Mouse (Mus musculus) right cerebral cortex, postnatal 4 days (tissue): ENCODE results near the gene Alkbh5.
A peak's percentile ranks its signal among the peaks of the same experiment; 100 is the strongest.
"Not testable (repeated sequence)": the region's sequence is repeated elsewhere in the genome, so short reads cannot be mapped to it uniquely, and the experiment has no call there.

Experiments
- DNase-seq: peaks from one replicate; pipeline ENCODE4 v3.0.0-alpha.2; 2022

Alkbh5 gene

DNA sequence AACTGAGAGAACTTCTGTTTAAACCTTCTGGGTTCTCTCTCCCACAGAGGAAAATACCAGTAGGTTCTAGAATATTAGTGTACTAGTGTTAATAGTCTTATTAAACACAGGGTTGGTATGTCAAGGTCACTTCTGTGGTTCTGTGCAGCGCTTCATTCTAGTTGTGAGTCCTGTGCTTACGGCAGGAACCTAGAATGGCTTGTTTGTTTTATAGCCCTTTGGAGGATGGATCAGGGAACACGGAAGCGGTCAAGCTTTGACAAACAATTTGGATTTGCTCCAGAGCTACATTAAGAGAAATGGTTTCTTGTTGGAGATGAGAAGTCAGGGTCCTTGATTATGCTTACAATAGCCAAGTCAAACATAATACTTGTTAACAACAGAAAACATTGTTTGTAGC is 9.3 kb downstream of the Alkbh5 start:
- no peak for DNase-seq

DNA sequence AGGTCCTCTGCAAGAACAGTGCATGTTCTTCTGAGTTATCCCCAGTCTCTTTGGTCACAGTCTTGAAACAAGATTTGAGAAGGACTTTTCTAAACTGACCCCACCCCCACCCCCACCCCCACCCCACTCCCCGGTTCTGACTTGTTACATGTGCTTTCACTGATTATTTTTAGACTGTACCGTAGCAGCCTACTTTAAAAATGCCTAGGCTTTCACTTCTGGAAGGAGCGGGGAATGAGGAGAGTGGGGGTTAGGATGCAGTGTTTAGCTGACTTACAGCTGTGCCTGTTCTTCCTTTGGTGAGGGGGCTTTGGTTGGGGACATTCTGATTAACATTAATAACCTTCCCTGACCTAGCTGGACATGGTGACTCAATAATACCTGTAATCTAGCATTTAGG is 11.9 kb downstream of the Alkbh5 start:
- DNase-seq = no peak

DNA sequence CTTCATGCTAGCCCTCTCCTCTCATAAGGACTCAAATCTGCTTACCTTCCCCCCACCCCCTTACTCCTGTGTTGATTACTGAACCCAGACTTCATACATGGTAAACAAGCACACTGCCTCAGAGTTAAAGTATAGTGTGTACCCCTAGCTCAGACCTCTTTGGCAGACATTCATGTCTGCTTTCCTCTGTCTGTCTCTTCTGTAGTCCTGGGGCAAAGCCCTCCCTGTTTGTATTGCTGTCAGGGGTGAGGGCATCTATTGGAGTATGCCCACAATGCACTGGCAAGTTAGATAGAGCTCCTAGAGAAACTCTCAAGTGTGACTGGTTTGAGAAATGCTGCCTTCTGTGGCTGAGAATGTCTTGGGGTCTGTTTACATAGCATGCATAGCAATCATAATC is 16.9 kb downstream of the Alkbh5 start:
- no peak for DNase-seq

DNA sequence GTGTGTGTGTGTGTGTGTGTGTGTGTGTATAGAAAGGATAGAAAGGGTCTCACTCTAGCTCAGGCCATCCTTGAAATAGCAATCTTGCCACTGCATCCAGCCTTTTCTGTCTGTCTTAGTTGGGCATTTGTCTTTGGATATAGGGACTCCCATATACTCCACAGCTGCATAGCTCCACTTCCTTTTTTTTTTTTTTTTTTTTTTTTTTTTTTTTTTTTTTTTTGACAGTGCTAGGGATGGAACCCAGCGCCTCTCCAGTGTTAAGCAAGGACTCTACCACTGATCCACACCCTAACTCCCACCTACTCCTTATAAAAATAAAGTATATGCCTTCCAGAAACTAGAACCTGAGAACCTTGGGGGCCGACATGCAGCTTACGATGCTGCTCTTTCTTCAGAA is 21.5 kb downstream of the Alkbh5 start:
- no peak for DNase-seq

- peak; percentile 59 for DNase-seq
These were observed 23.2 kb downstream of the Alkbh5 start for GRCm38 (mm10) chr11:60559342-60559741.

GRCm38 (mm10) chr11:60574006-60574405 is 37.8 kb downstream of the Alkbh5 start:
- not testable (repeated sequence) for DNase-seq
